Mouse (Mus musculus) liver, embryonic 14.5 days (tissue): ENCODE measurements around the gene H2afz.

ENCODE experiments used
- CTCF ChIP-seq: IDR thresholded peaks from 2 replicates; pipeline ENCODE4 v1.5.1; 2016; ENCODE audit warnings: antibody characterized with exemption, low read depth, control low read depth
- EP300 ChIP-seq: IDR thresholded peaks from 2 replicates; pipeline ENCODE4 v1.6.1; 2016; ENCODE audit warnings: antibody characterized with exemption, low read depth

GRCm38 (mm10) chr3:137864988-137865982 lies 998 bp downstream of the H2afz start:
- TF ChIP-seq CTCF (peak; percentile 96), EP300 (peak; percentile 30; the same call in 1 of the 2 replicates)
